Mouse (Mus musculus): ENCODE measurements around the gene Lonp2.

Lonp2 gene

DNA sequence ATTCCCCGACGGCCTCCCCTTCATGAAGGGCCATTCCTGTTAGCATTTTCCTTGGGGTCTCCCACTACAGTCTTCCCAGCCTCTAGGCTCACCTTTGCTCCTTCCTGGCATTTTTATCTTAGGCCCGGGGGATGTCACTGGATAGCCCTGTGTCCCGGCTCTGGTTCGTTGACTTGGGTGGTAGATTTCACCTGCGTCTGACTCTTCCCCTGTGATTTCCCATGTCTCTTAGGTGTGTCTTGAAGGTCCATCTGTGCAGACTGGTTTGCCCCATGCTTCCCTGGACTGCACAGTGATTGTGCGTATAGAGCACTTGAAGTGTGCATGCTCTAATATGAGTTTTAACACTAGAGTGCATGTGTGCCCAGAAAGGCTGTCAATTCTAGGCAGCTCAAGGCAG, 1.1 kb downstream of the Lonp2 start:
- no peak for DNase-seq (ENCODE audit: low spot score)

DNA sequence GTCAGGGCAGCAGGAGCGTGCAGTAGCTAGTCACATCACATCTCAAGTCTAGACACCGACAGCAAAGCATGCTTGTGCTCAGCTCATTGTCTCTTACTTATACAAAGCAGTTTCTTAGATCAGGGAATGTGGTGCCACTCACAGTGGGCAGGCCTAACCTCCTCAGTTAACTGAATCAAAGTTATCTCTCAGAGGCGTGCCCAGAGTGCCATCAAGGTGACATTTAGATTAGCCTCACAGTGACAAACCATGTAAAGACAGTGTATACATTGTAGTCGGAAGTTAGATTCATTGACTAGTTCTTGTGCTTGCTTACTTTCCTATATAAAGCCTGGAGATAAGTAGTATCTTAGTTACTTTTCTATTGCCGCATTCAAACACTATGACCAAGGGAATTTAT, 6.4 kb downstream of the Lonp2 start:
- no peak for DNase-seq (ENCODE audit: low spot score)

- no peak for DNase-seq (ENCODE audit: low spot score)
Observed at GRCm38 (mm10) chr8:86631395-86631794, 7.6 kb downstream of the Lonp2 start.

DNA sequence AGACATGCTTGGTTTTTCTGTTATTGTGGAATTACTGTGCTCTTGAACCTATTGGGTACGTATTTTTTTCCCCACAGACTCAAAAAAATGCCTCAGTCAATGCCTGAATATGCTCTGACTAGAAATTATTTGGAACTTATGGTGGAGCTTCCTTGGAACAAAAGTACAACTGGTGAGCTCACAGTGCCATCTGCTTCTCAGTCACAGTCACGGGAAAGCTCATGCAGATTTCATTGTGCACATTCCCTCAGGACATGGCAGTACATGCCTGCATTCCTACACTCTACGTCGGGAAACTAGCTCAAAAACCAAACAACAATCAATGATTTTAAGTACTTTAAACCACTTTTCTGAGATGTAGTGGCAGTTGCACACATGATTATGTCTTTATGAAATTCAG, 14.0 kb downstream of the Lonp2 start:
- DNase-seq (ENCODE audit: low spot score) = no peak

- no peak for DNase-seq (ENCODE audit: low spot score)
Observed at GRCm38 (mm10) chr8:86638981-86639380, 15.1 kb downstream of the Lonp2 start.

- no peak for DNase-seq (ENCODE audit: low spot score)
Observed at GRCm38 (mm10) chr8:86642682-86643081, 18.8 kb downstream of the Lonp2 start.

DNA sequence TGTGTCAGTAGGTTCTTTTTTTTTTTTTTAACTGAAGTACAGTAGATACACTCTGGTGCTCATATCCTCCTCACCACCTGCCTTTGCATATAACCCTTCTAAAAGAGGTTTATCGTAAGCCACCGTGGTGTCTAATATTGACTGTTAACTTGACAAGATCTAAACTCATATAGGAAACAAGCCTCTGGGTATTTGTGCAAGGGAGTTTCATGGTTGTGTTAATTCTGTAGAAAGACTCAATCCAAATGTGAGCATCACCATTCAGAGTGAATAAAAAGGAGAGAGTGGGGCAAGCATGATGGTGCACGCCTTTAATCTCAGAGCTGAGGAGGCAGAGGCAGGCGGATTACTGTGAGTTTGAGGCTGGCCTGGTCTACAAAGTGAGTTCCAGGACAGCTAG, 20.8 kb downstream of the Lonp2 start:
- no peak for DNase-seq (ENCODE audit: low spot score)

- DNase-seq (ENCODE audit: low spot score) = no peak
Observed at GRCm38 (mm10) chr8:86647771-86648170, 23.9 kb downstream of the Lonp2 start.

GRCm38 (mm10) chr8:86651416-86651815, 27.6 kb downstream of the Lonp2 start:
- no peak for DNase-seq (ENCODE audit: low spot score)

GRCm38 (mm10) chr8:86652546-86652945, 28.7 kb downstream of the Lonp2 start:
- DNase-seq (ENCODE audit: low spot score) = no peak

- DNase-seq (ENCODE audit: low spot score) = no peak
Observed at GRCm38 (mm10) chr8:86654578-86654977, 30.7 kb downstream of the Lonp2 start.

DNA sequence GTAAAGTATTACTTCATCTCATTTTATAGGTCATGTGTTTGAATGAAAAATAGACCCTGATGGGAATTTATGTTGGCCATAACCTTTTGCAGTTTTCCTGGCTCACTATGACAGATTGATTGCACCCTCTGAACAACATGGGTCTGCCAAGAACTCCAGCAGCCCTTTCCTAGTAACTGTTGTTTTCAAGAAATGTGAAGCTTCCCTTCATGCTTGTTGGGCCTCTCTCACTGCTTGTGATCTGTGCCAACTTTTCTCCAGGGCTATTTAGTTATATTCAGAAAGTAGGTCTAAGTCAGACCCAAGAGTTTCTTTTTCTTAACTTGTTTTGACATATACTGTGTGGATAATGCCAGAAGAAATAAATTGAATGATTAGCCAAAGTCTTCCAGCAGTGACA, 44.9 kb downstream of the Lonp2 start:
- DNase-seq (ENCODE audit: low spot score) = no peak

DNA sequence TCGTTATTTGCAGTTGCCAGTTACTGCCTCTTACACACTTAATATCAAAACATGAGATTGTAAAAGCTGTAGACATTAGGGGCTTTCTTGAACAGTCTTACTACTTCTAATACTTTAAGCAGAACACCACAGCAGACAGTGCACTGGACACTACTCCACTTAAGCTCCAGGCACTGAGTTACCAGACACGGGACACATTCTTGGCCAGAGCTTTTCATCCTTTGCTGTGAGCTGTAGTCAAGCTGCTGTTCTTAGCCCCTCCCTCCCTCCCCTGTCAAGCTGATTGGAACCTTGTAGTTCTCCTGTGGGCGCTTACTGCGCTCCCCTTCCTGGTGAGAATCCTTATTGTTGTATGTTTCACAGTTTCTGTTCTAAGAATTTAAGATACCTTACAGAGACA, 45.4 kb downstream of the Lonp2 start:
- no peak for DNase-seq (ENCODE audit: low spot score)

GRCm38 (mm10) chr8:86686629-86687028, 62.8 kb downstream of the Lonp2 start:
- DNase-seq (ENCODE audit: low spot score) = no peak

DNA sequence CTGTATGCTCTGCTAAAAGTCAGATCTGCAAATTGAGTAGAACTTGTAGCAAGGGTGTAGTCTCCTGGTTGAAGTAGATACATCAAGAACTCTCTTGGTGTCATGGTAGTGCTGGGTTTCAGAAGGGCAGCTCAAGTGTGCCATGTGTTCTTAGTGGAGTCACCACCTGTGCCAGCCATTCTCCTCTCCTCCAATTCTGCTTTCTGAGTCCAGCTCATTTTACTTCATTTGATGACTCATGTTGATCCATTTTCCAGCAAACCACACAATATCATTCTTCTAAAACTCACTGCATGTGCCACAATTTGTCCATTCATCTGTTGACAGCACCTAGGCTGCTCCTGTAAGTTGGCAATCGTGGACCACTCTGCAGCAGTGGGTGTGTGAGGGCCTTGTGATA, 68.3 kb downstream of the Lonp2 start:
- DNase-seq (ENCODE audit: low spot score) = no peak

GRCm38 (mm10) chr8:86694011-86694410, 70.2 kb downstream of the Lonp2 start:
- DNase-seq (ENCODE audit: low spot score) = no peak

DNA sequence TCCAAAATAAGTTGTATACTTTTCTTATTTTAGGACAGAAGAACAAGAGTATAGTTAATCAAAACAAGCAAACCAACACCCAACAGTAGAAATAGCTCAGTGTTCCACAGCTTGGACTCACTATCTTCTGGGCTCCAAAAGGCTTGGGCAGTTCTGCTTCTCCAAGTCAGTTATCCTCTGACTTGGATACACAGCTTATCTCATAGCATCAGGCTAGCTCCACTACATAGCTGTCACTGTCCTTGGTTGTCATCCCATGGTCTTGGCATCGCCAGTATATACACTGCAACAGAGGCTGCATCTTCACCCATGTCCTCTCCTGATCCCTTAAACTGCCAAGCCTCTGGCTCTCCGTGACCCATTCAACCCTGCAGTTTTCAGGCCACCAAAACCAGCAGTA, 71.9 kb downstream of the Lonp2 start:
- DNase-seq (ENCODE audit: low spot score) = no peak

GRCm38 (mm10) chr8:86698811-86699421, 75.1 kb downstream of the Lonp2 start:
- DNase-seq (ENCODE audit: low spot score) = no peak

- no peak for DNase-seq (ENCODE audit: low spot score)
Observed at GRCm38 (mm10) chr8:86699471-86699870, 75.6 kb downstream of the Lonp2 start.

- no peak for DNase-seq (ENCODE audit: low spot score)
Observed at GRCm38 (mm10) chr8:86702453-86702852, 78.6 kb downstream of the Lonp2 start.

DNA sequence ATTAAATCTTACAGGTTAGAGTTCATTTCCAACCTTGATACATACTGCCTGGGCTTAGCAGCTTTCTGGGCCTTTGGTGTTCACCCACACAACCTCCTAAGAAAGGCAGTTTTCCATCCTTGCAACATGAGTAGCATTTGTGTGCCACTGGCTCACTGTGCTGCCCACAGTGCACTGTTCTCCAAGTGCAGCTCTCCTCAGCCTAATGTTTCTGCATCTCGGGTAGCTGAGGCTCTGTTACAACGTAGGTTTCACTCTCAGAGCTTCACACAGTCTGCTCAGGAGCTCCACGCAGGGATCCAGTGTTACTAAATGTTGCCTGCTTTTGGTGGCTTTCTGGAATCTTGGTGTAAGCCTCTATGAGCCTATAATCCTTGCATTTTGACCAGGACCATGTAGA, 81.5 kb downstream of the Lonp2 start:
- DNase-seq (ENCODE audit: low spot score) = no peak

GRCm38 (mm10) chr8:86706756-86707155, 82.9 kb downstream of the Lonp2 start:
- no peak for DNase-seq (ENCODE audit: low spot score)

DNA sequence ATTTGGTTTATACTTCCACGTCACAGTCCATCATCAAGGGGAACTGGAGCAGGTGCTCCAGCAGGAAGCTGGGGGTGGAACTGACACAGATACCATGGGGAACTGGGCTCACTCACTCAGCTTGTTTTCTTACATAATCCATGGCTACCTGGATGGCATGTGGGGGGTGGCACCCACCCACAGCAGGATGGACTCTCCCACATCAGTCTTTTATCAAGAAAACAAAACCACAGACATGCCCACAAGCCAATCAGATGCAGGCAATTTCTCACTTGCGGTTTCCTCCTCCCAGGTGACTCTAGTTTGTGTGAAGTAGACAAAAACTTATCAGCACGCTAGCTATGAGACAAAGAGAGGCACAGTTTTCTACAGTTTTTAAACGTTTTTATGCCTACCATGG, 84.0 kb downstream of the Lonp2 start:
- DNase-seq (ENCODE audit: low spot score) = no peak

GRCm38 (mm10) chr8:86712594-86712993, 88.8 kb downstream of the Lonp2 start:
- no peak for DNase-seq (ENCODE audit: low spot score)

All from ovary, postnatal 14 days (tissue).